Mouse (Mus musculus) left cerebral cortex, postnatal 14 days (tissue): Measurements from ENCODE around the gene C1ql4. TPM values are rescaled to one million over a fixed set of nuclear protein-coding genes. Genes with fewer than 3 reads are reported as not detected.

Experiments used
- DNase-seq, 2 experiments: peaks; one replicate each; pipeline ENCODE4 v3.0.0; 2021 to 2022; ENCODE audit warnings: low spot score in 2 of 2, mixed read lengths in 1 of 2
- intact Hi-C: fragments of 180-260 bp; cut with DNase I; formaldehyde crosslinking; loops from one replicate; pipeline ENCODE4 v1.15.1; 2025
- microRNA-seq, 2 experiments: library from miRNA; unstranded; fragments of <30 nt; microRNA quantifications; one replicate each; pipeline ENCODE4 v1.2.0; 2022
- total RNA-seq, 2 experiments: library from RNA; stranded (reverse); gene quantifications; 2 replicates each; pipeline ENCODE4 v1.2.3; 2021

Gene C1ql4
- total RNA-seq, 2 experiments from 2014 or later, result not detected

GRCm38 (mm10) chr15:99040920-99041856, 46.4 kb downstream of the C1ql4 start:
- intact Hi-C loops, result no loop called here
- DNase-seq, result no peak

GRCm38 (mm10) chr15:99039996-99040919, 47.4 kb downstream of the C1ql4 start:
- no peak for DNase-seq
- intact Hi-C loops, result no loop called here

- intact Hi-C loops, result no loop called here
- DNase-seq, result no peak
Measured at GRCm38 (mm10) chr15:99039306-99039705, 48.3 kb downstream of the C1ql4 start.

- intact Hi-C loops, result no loop called here
- no peak for DNase-seq
Measured at GRCm38 (mm10) chr15:99038797-99039196, 48.8 kb downstream of the C1ql4 start.

- no peak for DNase-seq
- intact Hi-C loops, result no loop called here
Measured at GRCm38 (mm10) chr15:99038025-99038424, 49.6 kb downstream of the C1ql4 start.

- no peak for DNase-seq
- intact Hi-C loops, result no loop called here
Measured at GRCm38 (mm10) chr15:99036249-99036905, 51.2 kb downstream of the C1ql4 start.

- intact Hi-C loops, result no loop called here
Measured at GRCm38 (mm10) chr15:99035431-99035830, 52.2 kb downstream of the C1ql4 start.

More at GRCm38 (mm10) chr15:99035431-99035830, 52.2 kb downstream of the C1ql4 start:
- DNase-seq, result peak in 1 of 2 experiments; percentile 26

Small RNA genes within 50 kb of the gene (microRNA-seq; reads per million reads assigned to microRNA genes)
- 0 to 0.34 reads per million in 2 experiments for gene Mir6960

Other genes starting within 250 kb of the C1ql4 start
- 10 to 100 TPM; 73.2 to 75.3 TPM for gene Kmt2d, start 216.6 kb downstream of the C1ql4 start, total RNA-seq
- gene Rhebl1, start 193.3 kb downstream of the C1ql4 start, total RNA-seq, result 1 to 10 TPM; 8.6 to 9.3 TPM
- gene Dhh, start 189.3 kb downstream of the C1ql4 start, total RNA-seq, result under 1 TPM; 0.15 to 0.24 TPM
- 10 to 100 TPM; 17.9 to 18.1 TPM for gene Lmbr1l, start 169.6 kb downstream of the C1ql4 start, total RNA-seq
- gene Tuba1b, start 153.3 kb downstream of the C1ql4 start, total RNA-seq, result 100 to 1,000 TPM; 689 to 750 TPM
- gene Gm49450, start 134.3 kb downstream of the C1ql4 start, total RNA-seq, result not detected
- 1,000 to 10,000 TPM; 2,132 to 2,150 TPM for gene Tuba1a, start 134.1 kb downstream of the C1ql4 start, total RNA-seq
- 100 to 1,000 TPM; 129 to 142 TPM for gene Tuba1c, start 57.9 kb downstream of the C1ql4 start, total RNA-seq
- gene Prph, start 32.6 kb downstream of the C1ql4 start, total RNA-seq, result 1 to 10 TPM; 1.7 to 6.2 TPM
- gene Troap, start 13.2 kb downstream of the C1ql4 start, total RNA-seq, result 1 to 10 TPM; 1.0 to 1.1 TPM
- not detected for gene Dnajc22, start 5.4 kb upstream of the C1ql4 start, total RNA-seq
- 10 to 100 TPM; 36.7 to 37.2 TPM for gene Spats2, start 38.1 kb upstream of the C1ql4 start, total RNA-seq
- 100 to 1,000 TPM; 161 to 175 TPM for gene Kcnh3, start 137.0 kb upstream of the C1ql4 start, total RNA-seq
- 10 to 100 TPM; 93.7 to 99.6 TPM for gene Mcrs1, start 164.1 kb upstream of the C1ql4 start, total RNA-seq
- 10 to 100 TPM; 95.4 to 99.5 TPM for gene Prpf40b, start 207.3 kb upstream of the C1ql4 start, total RNA-seq
- gene Fam186b, start 208.1 kb upstream of the C1ql4 start, total RNA-seq, result 1 to 10 TPM; 1.7 to 2.2 TPM